Mouse (Mus musculus) bone marrow macrophage, adult 2 months (primary cell): Measurements from ENCODE around the gene Srp68.

ENCODE experiments used
- CTCF ChIP-seq: IDR thresholded peaks from 2 replicates; pipeline ENCODE4 v1.5.1; 2012; ENCODE audit warnings: low read depth, mild to moderate bottlenecking, low read length, moderate library complexity
- POLR2A ChIP-seq: IDR thresholded peaks from 2 replicates; pipeline ENCODE4 v1.6.1; 2012; ENCODE audit warnings: mild to moderate bottlenecking, low read depth, low read length, borderline replicate concordance

GRCm38 (mm10) chr11:116281671-116282070 lies 7.7 kb upstream of the Srp68 start:
- no peak for TF ChIP-seq POLR2A
- no peak for TF ChIP-seq CTCF
